In the genomic region with DNA sequence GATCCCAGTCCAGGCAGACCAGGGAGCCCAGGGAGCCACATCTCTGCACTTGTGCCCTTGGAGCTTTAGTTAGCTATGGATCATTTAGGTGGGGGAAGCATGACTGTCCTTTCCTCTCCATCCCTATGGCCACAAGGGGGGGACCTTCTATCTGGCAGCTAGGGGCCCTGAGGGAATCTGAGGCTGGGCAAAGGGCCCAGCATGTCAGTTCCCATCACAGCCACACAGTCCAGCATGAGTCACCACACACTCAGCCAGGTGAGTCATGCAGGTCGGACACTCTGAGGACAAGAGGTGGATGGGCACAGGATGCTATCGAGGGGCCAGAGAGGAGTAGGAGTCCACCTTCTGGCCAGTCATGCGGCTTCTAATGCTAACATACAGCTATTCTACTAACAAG, we compare ENCODE assay signal across 13 mouse cellular contexts. TPM values are rescaled to one million over a fixed set of nuclear protein-coding genes. Genes with fewer than 3 reads are reported as not detected.
DNase-seq lines count a peak whose midpoint lies in the region; ATAC-seq lines count a peak whose summit lies in the region.
"Had no signal": no experiment of that assay in that cellular context is flagged by ENCODE, and none has a peak within 500 bp of the region (broad histone marks: within the 10 kb centered on the region; RNA-seq: fewer than 3 reads in every experiment).

No protein-coding gene starts in this region.

- WGBS in kidney, embryonic 15.5 days, result 81% methylated on average over 3 of the region's 3 CpGs

- H3K9ac ChIP-seq in kidney, embryonic 15.5 days, result no peak overlapping the region
- H3K9ac ChIP-seq: hindbrain, embryonic 12.5 days; midbrain, embryonic 13.5 days; stomach, embryonic 15.5 days had no signal

- H3K4me1 ChIP-seq in kidney, embryonic 15.5 days, result peaks cover 16% of the 10 kb centered on the region

- no peaks in the 10 kb centered on the region for H3K9me3 ChIP-seq in kidney, embryonic 15.5 days (replicated peaks)
- H3K9me3 ChIP-seq: hindbrain, embryonic 12.5 days; midbrain, embryonic 13.5 days; stomach, embryonic 15.5 days had no signal

- H3K4me3 ChIP-seq in kidney, embryonic 15.5 days (replicated peaks), result no peak overlapping the region
- H3K4me3 ChIP-seq: hindbrain, embryonic 12.5 days; midbrain, embryonic 13.5 days; stomach, embryonic 15.5 days had no signal

- intact Hi-C loops in gastrocnemius, postnatal 14 days (cut with DNase I; ENCODE audit: low total_unique reads), result no loop called here

- no peak overlapping the region for H3K4me2 ChIP-seq in kidney, embryonic 15.5 days
- H3K4me2 ChIP-seq: hindbrain, embryonic 12.5 days; midbrain, embryonic 13.5 days; stomach, embryonic 15.5 days had no signal

- peaks cover 26% of the 10 kb centered on the region for H3K36me3 ChIP-seq in kidney, embryonic 15.5 days

- H3K27me3 ChIP-seq in kidney, embryonic 15.5 days, result no peaks in the 10 kb centered on the region
- H3K27me3 ChIP-seq: hindbrain, embryonic 12.5 days; midbrain, embryonic 13.5 days; stomach, embryonic 15.5 days had no signal

- ATAC-seq in activated CD4-positive, CD25-positive, alpha-beta regulatory T cell, adult 4 months, result no peak
- no peak for ATAC-seq in kidney, embryonic 15.5 days (replicated peaks; ENCODE audit: low FRiP score)
- ATAC-seq: midbrain, embryonic 13.5 days had no signal

- H3K27ac ChIP-seq in kidney, embryonic 15.5 days, result no peak overlapping the region
- H3K27ac ChIP-seq: hindbrain, embryonic 12.5 days; midbrain, embryonic 13.5 days; stomach, embryonic 15.5 days had no signal

- peak; percentile 28 for DNase-seq in gastrocnemius, postnatal 14 days
- DNase-seq in gastrocnemius, postnatal 25 days, result no peak
- peak; percentile 26 for DNase-seq in urinary bladder, postnatal 25 days (ENCODE audit: low spot score)
- DNase-seq in urinary bladder, adult 2 months (ENCODE audit: low spot score), result no peak
- peak; percentile 47 to 54 for DNase-seq in cerebellum, postnatal 10 days
- peak; percentile 16 to 41 for DNase-seq in urinary bladder, postnatal 36 days (ENCODE audit: low spot score in 2 of 2)
- DNase-seq: layer of hippocampus, adult 9-11 months had no signal

RNA-seq across cellular contexts. Expression of gene Mpv17, which starts 2.3 kb away (rescaled TPM):
- total RNA-seq in gastrocnemius, postnatal 14 days (2021), result 10 to 100 TPM; 33.9 to 37.3 TPM
- total RNA-seq in gastrocnemius, postnatal 25 days (2021), result 10 to 100 TPM; 22.9 to 25.6 TPM
- 98.9 and 117 TPM in 2 replicates for polyA plus RNA-seq in urinary bladder, adult 2 months (2012; rRNA removed)
- 10 to 100 TPM; 44.0 to 44.5 TPM for polyA plus RNA-seq in activated CD4-positive, CD25-positive, alpha-beta regulatory T cell, adult 4 months (2017; shearing (Covaris generic))
- polyA plus RNA-seq in kidney, embryonic 15.5 days (2015; fragmentation: Nextera tagmentation; extraction: Ambion mirVana), result 62.6 and 76.8 TPM in 2 replicates

RNA-seq across cellular contexts. Expression of gene Ucn, which starts 13.1 kb away (rescaled TPM):
- not detected for total RNA-seq in gastrocnemius, postnatal 14 days (2021)
- not detected for total RNA-seq in gastrocnemius, postnatal 25 days (2021)
- polyA plus RNA-seq in urinary bladder, adult 2 months (2012; rRNA removed), result not detected in 2 replicates
- not detected for polyA plus RNA-seq in activated CD4-positive, CD25-positive, alpha-beta regulatory T cell, adult 4 months (2017; shearing (Covaris generic))
- polyA plus RNA-seq in kidney, embryonic 15.5 days (2015; fragmentation: Nextera tagmentation; extraction: Ambion mirVana), result not detected in 2 replicates
- total RNA-seq: liver, adult 2 months had no signal
- polyA plus RNA-seq: hindbrain, embryonic 12.5 days; liver, adult 2 months; midbrain, embryonic 13.5 days; stomach, embryonic 15.5 days had no signal

RNA-seq across cellular contexts. Expression of gene Gm29609, which starts 28.0 kb away (rescaled TPM):
- total RNA-seq in gastrocnemius, postnatal 14 days (2021), result under 1 TPM; 0.25 to 0.60 TPM
- under 1 TPM; 0.26 to 0.35 TPM for total RNA-seq in gastrocnemius, postnatal 25 days (2021)
- polyA plus RNA-seq in urinary bladder, adult 2 months (2012; rRNA removed), result 1.5 and 1.7 TPM in 2 replicates
- 1 to 10 TPM; 1.6 to 2.3 TPM for polyA plus RNA-seq in activated CD4-positive, CD25-positive, alpha-beta regulatory T cell, adult 4 months (2017; shearing (Covaris generic))
- polyA plus RNA-seq in kidney, embryonic 15.5 days (2015; fragmentation: Nextera tagmentation; extraction: Ambion mirVana), result 2.0 and 2.1 TPM in 2 replicates

RNA-seq across cellular contexts. Expression of gene Gtf3c2, which starts 28.2 kb away (rescaled TPM):
- 10 to 100 TPM; 23.2 to 28.6 TPM for total RNA-seq in gastrocnemius, postnatal 14 days (2021)
- 10 to 100 TPM; 21.8 to 24.5 TPM for total RNA-seq in gastrocnemius, postnatal 25 days (2021)
- polyA plus RNA-seq in urinary bladder, adult 2 months (2012; rRNA removed), result 78.9 and 87.0 TPM in 2 replicates
- polyA plus RNA-seq in activated CD4-positive, CD25-positive, alpha-beta regulatory T cell, adult 4 months (2017; shearing (Covaris generic)), result 10 to 100 TPM; 64.6 to 66.3 TPM
- 83.0 and 93.5 TPM in 2 replicates for polyA plus RNA-seq in kidney, embryonic 15.5 days (2015; fragmentation: Nextera tagmentation; extraction: Ambion mirVana)

RNA-seq across cellular contexts. Expression of gene Trim54, which starts 35.2 kb away (rescaled TPM):
- total RNA-seq in gastrocnemius, postnatal 14 days (2021), result 100 to 1,000 TPM; 190 to 215 TPM
- total RNA-seq in gastrocnemius, postnatal 25 days (2021), result 100 to 1,000 TPM; 303 to 342 TPM
- not detected in 2 replicates for polyA plus RNA-seq in urinary bladder, adult 2 months (2012; rRNA removed)
- polyA plus RNA-seq in activated CD4-positive, CD25-positive, alpha-beta regulatory T cell, adult 4 months (2017; shearing (Covaris generic)), result not detected
- polyA plus RNA-seq in kidney, embryonic 15.5 days (2015; fragmentation: Nextera tagmentation; extraction: Ambion mirVana), result 1.2 and 1.6 TPM in 2 replicates
- polyA plus RNA-seq: liver, adult 2 months; midbrain, embryonic 13.5 days; stomach, embryonic 15.5 days had no signal

Comparison
In these comparisons a context has a peak if more than half of its experiments do, and no peak if none do; other contexts are left out.
1. DNase-seq: peak in gastrocnemius, postnatal 14 days (single experiment), urinary bladder, postnatal 25 days (single experiment), cerebellum, postnatal 10 days (2 of 2) and urinary bladder, postnatal 36 days (2 of 2); none in gastrocnemius, postnatal 25 days (single experiment) and urinary bladder, adult 2 months (single experiment).